7 mouse cellular contexts compared by ENCODE assay signal in the genomic region with DNA sequence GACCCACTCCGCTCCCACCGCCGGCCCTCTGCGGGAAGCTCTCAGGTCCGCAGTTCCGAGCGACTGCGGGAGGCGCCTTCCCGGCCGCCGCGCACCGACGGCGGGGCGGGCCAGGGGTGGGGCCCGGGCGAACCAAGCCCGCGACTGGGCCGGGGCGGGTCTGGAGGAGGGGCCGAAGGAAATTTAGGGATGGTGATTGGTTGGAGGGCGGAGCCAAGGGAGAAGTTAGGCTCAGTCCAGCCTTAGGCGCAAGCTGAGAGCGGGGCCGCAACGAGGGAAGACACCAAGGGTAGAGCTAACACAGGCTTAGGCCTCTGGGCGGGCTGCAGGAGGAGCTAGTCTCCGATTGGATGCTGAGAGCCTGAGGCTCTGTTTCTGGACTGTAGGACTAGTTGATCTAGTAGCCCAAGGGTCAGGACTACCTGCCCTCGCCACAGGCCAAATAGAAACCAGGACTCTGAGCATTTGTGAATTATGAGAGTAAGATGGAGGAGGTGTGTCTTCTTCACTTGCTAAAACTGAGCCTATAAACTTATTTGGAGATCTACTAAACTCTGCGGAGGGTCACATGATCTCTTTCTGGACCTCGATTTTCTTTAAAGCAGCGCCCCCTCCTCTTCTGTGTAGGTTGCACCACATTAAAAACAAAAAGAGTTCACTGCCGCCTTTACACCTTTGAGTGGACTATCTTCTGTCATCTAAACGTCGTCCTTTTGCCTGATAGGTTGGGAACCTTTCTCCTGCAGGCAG. TPM values are rescaled to one million over a fixed set of nuclear protein-coding genes. Genes with fewer than 3 reads are reported as not detected.
DNase-seq lines count a peak whose midpoint lies in the region; ATAC-seq and TF ChIP-seq lines count a peak whose summit lies in the region.

Gene Gnai2, minus strand, starts transcription at position 89 of the 750 bp plus-strand sequence.

- ATAC-seq in embryonic facial prominence, embryonic 12.5 days (ENCODE audit: insufficient number of reproducible peaks, insufficient read depth, low FRiP score, low TSS enrichment), result peak; percentile 93
- peak; percentile 94 for ATAC-seq in limb, embryonic 11.5 days (ENCODE audit: insufficient number of reproducible peaks, low FRiP score, low TSS enrichment, low read depth)
- ATAC-seq in midbrain, embryonic 14.5 days (ENCODE audit: low FRiP score, low TSS enrichment), result peak; percentile 87

- DNase-seq in adrenal gland, postnatal 14 days, result peak; percentile 99
- peak; percentile 100 for DNase-seq in heart, adult 11 months
- peak; percentile 97 for DNase-seq in kidney, adult 18-20 months
- DNase-seq in limb, embryonic 11.5 days (ENCODE audit: low spot score), result peak; percentile 94
- DNase-seq in midbrain, embryonic 14.5 days, result peak; percentile 95
- DNase-seq in spleen, adult 2 months (ENCODE audit: low read depth in 1 of 2, low spot score in 2 of 2), result peak; percentile 89 to 98

- H3K4me2 ChIP-seq in embryonic facial prominence, embryonic 12.5 days (replicated peaks), result peak within 1 kb of the TSS; percentile 95
- H3K4me2 ChIP-seq in limb, embryonic 11.5 days (ENCODE audit: low read depth, severe bottlenecking), result peak within 1 kb of the TSS; percentile 100
- H3K4me2 ChIP-seq in midbrain, embryonic 14.5 days (ENCODE audit: low read length), result peak within 1 kb of the TSS; percentile 85

- no peaks in the 10 kb centered on the region for H3K9me3 ChIP-seq in embryonic facial prominence, embryonic 12.5 days
- no peaks in the 10 kb centered on the region for H3K9me3 ChIP-seq in limb, embryonic 11.5 days (ENCODE audit: control insufficient read depth, low read length)
- H3K9me3 ChIP-seq in midbrain, embryonic 14.5 days (ENCODE audit: control insufficient read depth, low read length), result no peaks in the 10 kb centered on the region

- TF ChIP-seq POLR2A in spleen, adult 2 months (IDR thresholded peaks at IDR 0.05; ENCODE audit: low read depth, low read length), result peak; percentile 76

- no peaks in the 10 kb centered on the region for H3K36me3 ChIP-seq in embryonic facial prominence, embryonic 12.5 days
- H3K36me3 ChIP-seq in limb, embryonic 11.5 days (ENCODE audit: control insufficient read depth, insufficient read depth, low read length), result peaks cover 5% of the 10 kb centered on the region; the same call in 1 of the 2 replicates
- no peaks in the 10 kb centered on the region for H3K36me3 ChIP-seq in midbrain, embryonic 14.5 days (ENCODE audit: control insufficient read depth, insufficient read depth, low read length)
- peaks cover 4% of the 10 kb centered on the region; the same call in 1 of the 2 replicates for H3K36me3 ChIP-seq in spleen, adult 2 months (ENCODE audit: control insufficient read depth, insufficient read depth, low read length)

- WGBS in embryonic facial prominence, embryonic 12.5 days, result 3% methylated on average over 38 of the region's 38 CpGs
- WGBS in limb, embryonic 11.5 days, result 2% methylated on average over 38 of the region's 38 CpGs
- WGBS in midbrain, embryonic 14.5 days, result 4% methylated on average over 38 of the region's 38 CpGs
- 2% methylated on average over 38 of the region's 38 CpGs for WGBS in spleen, adult 2 months

- H3K4me3 ChIP-seq in embryonic facial prominence, embryonic 12.5 days, result peak within 1 kb of the TSS; percentile 81
- H3K4me3 ChIP-seq in limb, embryonic 11.5 days (ENCODE audit: low read depth, low read length), result peak within 1 kb of the TSS; percentile 89
- peak within 1 kb of the TSS; percentile 80 for H3K4me3 ChIP-seq in midbrain, embryonic 14.5 days (replicated peaks; ENCODE audit: low read depth, low read length)
- H3K4me3 ChIP-seq in spleen, adult 2 months (ENCODE audit: extremely low read depth, insufficient read depth, insufficient read length), result peak within 1 kb of the TSS; percentile 99

- peaks cover 56% of the 10 kb centered on the region for H3K4me1 ChIP-seq in embryonic facial prominence, embryonic 12.5 days
- peaks cover 46% of the 10 kb centered on the region for H3K4me1 ChIP-seq in limb, embryonic 11.5 days (ENCODE audit: control insufficient read depth, insufficient read depth, low read length)
- H3K4me1 ChIP-seq in midbrain, embryonic 14.5 days (ENCODE audit: control insufficient read depth, insufficient read depth, low read length), result peaks cover 49% of the 10 kb centered on the region
- H3K4me1 ChIP-seq in spleen, adult 2 months (ENCODE audit: control insufficient read depth, insufficient read depth, insufficient read length), result peaks cover 32% of the 10 kb centered on the region; the same call in 1 of the 2 replicates

- peak within 1 kb of the TSS; percentile 94 for H3K9ac ChIP-seq in embryonic facial prominence, embryonic 12.5 days
- H3K9ac ChIP-seq in limb, embryonic 11.5 days (ENCODE audit: low read length), result peak within 1 kb of the TSS; percentile 93
- peak within 1 kb of the TSS; percentile 84 for H3K9ac ChIP-seq in midbrain, embryonic 14.5 days (replicated peaks; ENCODE audit: low read length)

- no peak for TF ChIP-seq CTCF in spleen, adult 2 months (IDR thresholded peaks at IDR 0.05; ENCODE audit: extremely low read depth, insufficient read depth, insufficient read length, insufficient replicate concordance)

- no peaks in the 10 kb centered on the region for H3K27me3 ChIP-seq in embryonic facial prominence, embryonic 12.5 days
- H3K27me3 ChIP-seq in limb, embryonic 11.5 days (ENCODE audit: control insufficient read depth, insufficient read depth, low read length), result no peaks in the 10 kb centered on the region
- H3K27me3 ChIP-seq in midbrain, embryonic 14.5 days (ENCODE audit: control insufficient read depth, insufficient read depth, low read length), result no peaks in the 10 kb centered on the region
- H3K27me3 ChIP-seq in spleen, adult 2 months (ENCODE audit: control insufficient read depth, insufficient read depth, low read length), result no peaks in the 10 kb centered on the region

- peak within 1 kb of the TSS; percentile 90 for H3K27ac ChIP-seq in embryonic facial prominence, embryonic 12.5 days
- H3K27ac ChIP-seq in limb, embryonic 11.5 days (replicated peaks; ENCODE audit: low read depth, low read length), result peak within 1 kb of the TSS; percentile 84
- H3K27ac ChIP-seq in midbrain, embryonic 14.5 days (replicated peaks; ENCODE audit: low read depth, low read length), result peak within 1 kb of the TSS; percentile 99
- peak within 1 kb of the TSS; percentile 96 for H3K27ac ChIP-seq in spleen, adult 2 months (ENCODE audit: insufficient read depth, low read length)

RNA-seq across cellular contexts. Expression of gene Gnai2, which starts in this region (rescaled TPM):
- total RNA-seq in adrenal gland, postnatal 14 days (2021), result 249 and 284 TPM in 2 replicates
- polyA plus RNA-seq in embryonic facial prominence, embryonic 12.5 days (2016; fragmentation: Nextera tagmentation; extraction: Ambion mirVana), result 439 and 443 TPM in 2 replicates
- 336 and 358 TPM in 2 replicates for polyA plus RNA-seq in limb, embryonic 11.5 days (2014; fragmentation: Nextera tagmentation; extraction: Ambion mirVana)
- polyA plus RNA-seq in midbrain, embryonic 14.5 days (2014; fragmentation: Nextera tagmentation; extraction: Ambion mirVana), result 284 and 326 TPM in 2 replicates
- 752 and 1,030 TPM in 2 replicates for polyA plus RNA-seq in spleen, adult 2 months (2012; rRNA removed)

Comparison
In these comparisons a context has a peak if more than half of its experiments do, and no peak if none do; other contexts are left out.
1. Peak in every context shown above with its lines: DNase-seq, ATAC-seq, H3K4me3 ChIP-seq and H3K27ac ChIP-seq.